Mouse (Mus musculus): ENCODE measurements at regions not wholly inside any gene's neighbourhood (a gene's known extent, or its start where the extent isn't known, plus 50 kb on each side); places are given as distances from the start of the nearest gene placed in this dataset.
"Not testable (repeated sequence)": the region's sequence is repeated elsewhere in the genome, so short reads cannot be mapped to it uniquely, and the experiment has no call there.

DNA sequence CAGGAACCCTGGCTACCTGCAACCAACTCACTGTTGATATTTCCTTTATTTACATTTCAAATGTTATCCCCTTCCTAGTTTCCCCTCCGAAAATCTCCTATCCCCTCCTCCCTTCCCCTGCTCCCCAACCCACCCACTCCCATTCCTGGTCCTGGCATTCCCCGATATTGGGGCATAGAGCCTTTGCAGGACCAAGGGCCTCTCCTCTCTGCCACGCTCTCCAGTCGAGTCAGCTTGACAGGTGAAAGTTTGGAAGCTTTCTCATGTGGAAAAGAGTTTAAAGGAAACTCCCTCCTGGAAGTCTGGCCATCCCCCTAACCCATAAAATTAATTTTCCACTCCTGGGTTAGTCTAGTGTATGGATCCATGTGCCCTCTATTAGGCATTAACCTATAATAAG, 229.9 kb downstream of the Samd9l start:
- not testable (repeated sequence) for H3K4me3 ChIP-seq (ENCODE audit: low read length); H3K36me3 ChIP-seq (ENCODE audit: control insufficient read depth, insufficient read depth, low read length); H3K9me3 ChIP-seq (ENCODE audit: control insufficient read depth, low read length); H3K9ac ChIP-seq (ENCODE audit: low read length); H3K27ac ChIP-seq (ENCODE audit: low read length); H3K27me3 ChIP-seq (ENCODE audit: control insufficient read depth, insufficient read depth, low read depth, low read length); ATAC-seq (ENCODE audit: low read depth); H3K4me1 ChIP-seq (replicated peaks; ENCODE audit: control insufficient read depth, insufficient read depth, low read length); H3K4me2 ChIP-seq (ENCODE audit: low read depth, low read length)
- 51% methylated on average over 4 of the region's 4 CpGs for WGBS

GRCm38 (mm10) chr6:3166149-3166548, 233.2 kb downstream of the Samd9l start:
- H3K9me3 ChIP-seq (ENCODE audit: control insufficient read depth, low read length); H3K4me2 ChIP-seq (ENCODE audit: low read depth, low read length); H3K27me3 ChIP-seq (ENCODE audit: control insufficient read depth, insufficient read depth, low read depth, low read length); H3K27ac ChIP-seq (ENCODE audit: low read length); H3K4me3 ChIP-seq (ENCODE audit: low read length); ATAC-seq (ENCODE audit: low read depth); H3K36me3 ChIP-seq (ENCODE audit: control insufficient read depth, insufficient read depth, low read length); H3K4me1 ChIP-seq (replicated peaks; ENCODE audit: control insufficient read depth, insufficient read depth, low read length); H3K9ac ChIP-seq (ENCODE audit: low read length): not testable (repeated sequence)
- no CpG with 5 or more reads among the region's 1 CpGs for WGBS

- not testable (repeated sequence) for H3K36me3 ChIP-seq (ENCODE audit: control insufficient read depth, insufficient read depth, low read length); ATAC-seq (ENCODE audit: low read depth); H3K4me3 ChIP-seq (ENCODE audit: low read length); H3K9me3 ChIP-seq (ENCODE audit: control insufficient read depth, low read length); H3K9ac ChIP-seq (ENCODE audit: low read length); H3K27ac ChIP-seq (ENCODE audit: low read length); H3K4me2 ChIP-seq (ENCODE audit: low read depth, low read length); H3K27me3 ChIP-seq (ENCODE audit: control insufficient read depth, insufficient read depth, low read depth, low read length); H3K4me1 ChIP-seq (replicated peaks; ENCODE audit: control insufficient read depth, insufficient read depth, low read length)
- WGBS, result 47% methylated on average over 2 of the region's 2 CpGs
Measured at GRCm38 (mm10) chr6:3151901-3152300, 247.5 kb downstream of the Samd9l start.

DNA sequence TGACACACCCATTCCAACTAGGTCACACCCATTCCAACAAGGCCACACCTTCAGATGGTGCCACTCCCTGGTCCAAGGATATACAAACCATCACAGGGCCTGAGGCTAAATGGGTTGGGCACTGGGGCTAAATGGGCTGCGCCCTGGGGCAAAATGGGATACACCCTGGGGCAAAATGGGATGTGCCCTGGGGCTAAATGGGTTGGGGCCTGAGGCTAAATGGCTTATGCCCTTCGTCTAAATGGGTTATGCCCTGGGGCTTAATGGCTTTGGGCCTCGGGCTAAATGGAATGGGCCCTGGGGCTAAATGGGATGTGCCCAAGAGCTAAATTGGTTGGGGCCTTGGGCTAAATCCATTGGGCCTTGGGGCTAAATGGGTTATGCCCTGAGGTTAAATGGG, 261.5 kb downstream of the Samd9l start:
- not testable (repeated sequence) for H3K36me3 ChIP-seq (ENCODE audit: control insufficient read depth, insufficient read depth, low read length); H3K27me3 ChIP-seq (ENCODE audit: control insufficient read depth, insufficient read depth, low read depth, low read length); H3K4me2 ChIP-seq (ENCODE audit: low read depth, low read length); ATAC-seq (ENCODE audit: low read depth); H3K27ac ChIP-seq (ENCODE audit: low read length); H3K4me1 ChIP-seq (replicated peaks; ENCODE audit: control insufficient read depth, insufficient read depth, low read length); H3K9ac ChIP-seq (ENCODE audit: low read length); H3K4me3 ChIP-seq (ENCODE audit: low read length); H3K9me3 ChIP-seq (ENCODE audit: control insufficient read depth, low read length)
- 71% methylated on average over 3 of the region's 3 CpGs for WGBS

- H3K4me1 ChIP-seq (replicated peaks; ENCODE audit: control insufficient read depth, insufficient read depth, low read length); ATAC-seq (ENCODE audit: low read depth): not testable (repeated sequence)
- 84% methylated on average over 4 of the region's 4 CpGs for WGBS
Measured at GRCm38 (mm10) chr6:3133763-3134162, 265.6 kb downstream of the Samd9l start.

DNA sequence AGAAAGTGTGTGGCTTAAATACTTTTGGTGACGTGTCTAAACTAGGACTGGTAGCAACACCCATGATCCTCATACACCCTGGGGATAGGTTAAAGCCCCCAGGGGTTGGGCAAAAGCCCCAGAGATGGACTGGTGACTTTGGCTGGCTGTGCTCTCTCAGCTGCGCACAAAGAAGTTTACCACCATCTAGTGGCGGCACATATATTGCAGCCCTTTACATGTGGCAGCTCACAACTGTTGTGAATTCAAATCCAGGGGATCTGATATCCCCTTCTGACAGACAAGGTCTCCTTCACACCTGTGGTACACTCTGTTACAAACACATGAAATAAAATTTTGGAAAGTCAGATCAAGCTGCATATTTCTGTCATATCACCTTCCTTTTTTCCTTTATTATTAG, 283.1 kb downstream of the Samd9l start:
- H3K4me1 ChIP-seq (replicated peaks; ENCODE audit: control insufficient read depth, insufficient read depth, low read length); ATAC-seq (ENCODE audit: low read depth); H3K4me3 ChIP-seq (ENCODE audit: low read length); H3K27ac ChIP-seq (ENCODE audit: low read length); H3K9me3 ChIP-seq (ENCODE audit: control insufficient read depth, low read length); H3K4me2 ChIP-seq (ENCODE audit: low read depth, low read length); H3K27me3 ChIP-seq (ENCODE audit: control insufficient read depth, insufficient read depth, low read depth, low read length); H3K9ac ChIP-seq (ENCODE audit: low read length); H3K36me3 ChIP-seq (ENCODE audit: control insufficient read depth, insufficient read depth, low read length): not testable (repeated sequence)
- 11% methylated on average over 1 of the region's 3 CpGs for WGBS

More at GRCm38 (mm10) chr6:3133763-3134162, 265.6 kb downstream of the Samd9l start:
- H3K27me3 ChIP-seq (ENCODE audit: control insufficient read depth, insufficient read depth, low read depth, low read length); H3K36me3 ChIP-seq (ENCODE audit: control insufficient read depth, insufficient read depth, low read length); H3K9ac ChIP-seq (ENCODE audit: low read length); H3K4me3 ChIP-seq (ENCODE audit: low read length); H3K4me2 ChIP-seq (ENCODE audit: low read depth, low read length); H3K9me3 ChIP-seq (ENCODE audit: control insufficient read depth, low read length); H3K27ac ChIP-seq (ENCODE audit: low read length): not testable (repeated sequence)

Measured in lung, embryonic 16.5 days (tissue).